Mouse (Mus musculus) layer of hippocampus, adult 11-12 months (tissue): ENCODE measurements around the gene Lmcd1.

Source experiments
- DNase-seq: peaks from one replicate; pipeline ENCODE4 v3.0.0; 2022; ENCODE audit warnings: low spot score

The Lmcd1 gene

GRCm38 (mm10) chr6:112360676-112361075, 87.1 kb downstream of the Lmcd1 start:
- DNase-seq, result peak; percentile 21

GRCm38 (mm10) chr6:112362349-112362958, 88.9 kb downstream of the Lmcd1 start:
- DNase-seq, result peak; percentile 75

- peak; percentile 64 for DNase-seq
Measured at GRCm38 (mm10) chr6:112364581-112364980, 91.0 kb downstream of the Lmcd1 start.

GRCm38 (mm10) chr6:112365294-112365693, 91.7 kb downstream of the Lmcd1 start:
- DNase-seq, result no peak

- DNase-seq, result no peak
Measured at GRCm38 (mm10) chr6:112373886-112374585, 100.5 kb downstream of the Lmcd1 start.

GRCm38 (mm10) chr6:112375661-112376392, 102.3 kb downstream of the Lmcd1 start:
- DNase-seq, result no peak

GRCm38 (mm10) chr6:112379054-112379453, 105.5 kb downstream of the Lmcd1 start:
- no peak for DNase-seq
